Mouse (Mus musculus) frontal cortex, adult (tissue): ENCODE results near the gene Atg13.
A peak's percentile ranks its signal among the peaks of the same experiment; 100 is the strongest.

Experiments used
- ATAC-seq: cut with Nextera tagmentation; 2 replicates; pipeline ENCODE4 v1.9.2; 2017; ENCODE audit warnings: mild to moderate bottlenecking, moderate library complexity, mixed read lengths; ENCODE audit not compliant: low TSS enrichment

The Atg13 gene

GRCm38 (mm10) chr2:91649553-91650359 lies 60.6 kb downstream of the Atg13 start, which contains the start of the genes Zfp408 and Arhgap1:
Zfp408 (minus strand) TSS chr2:91649791.
Arhgap1 (plus strand) TSS chr2:91649860.
- peak; percentile 81 for ATAC-seq

- no peak for ATAC-seq
These were observed 61.2 kb downstream of the Atg13 start for GRCm38 (mm10) chr2:91649152-91649551.

GRCm38 (mm10) chr2:91646733-91647132 lies 63.6 kb downstream of the Atg13 start:
- no peak for ATAC-seq

- no peak for ATAC-seq
These were observed 64.6 kb downstream of the Atg13 start for GRCm38 (mm10) chr2:91645811-91646210.

DNA sequence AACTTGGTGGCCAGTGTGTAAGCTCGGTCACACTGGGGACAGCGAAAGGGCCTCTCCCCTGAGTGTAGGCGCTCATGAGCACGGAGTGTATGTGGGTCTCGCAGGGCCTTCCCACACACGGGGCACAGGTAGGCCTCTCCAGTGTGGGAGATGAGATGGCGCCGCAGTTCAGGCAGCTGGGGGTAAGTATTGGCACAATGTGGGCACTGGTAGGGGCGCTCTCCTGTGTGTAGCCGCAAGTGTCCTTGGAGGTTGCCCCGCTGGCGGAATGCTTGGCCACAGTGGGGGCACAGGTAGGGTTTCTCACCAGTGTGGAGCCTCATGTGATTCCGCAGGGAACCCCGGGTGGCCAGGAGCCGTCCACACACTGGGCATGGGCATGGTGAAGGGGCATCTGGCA lies 65.0 kb downstream of the Atg13 start:
- ATAC-seq, result no peak

- no peak for ATAC-seq
These were observed 66.4 kb downstream of the Atg13 start for GRCm38 (mm10) chr2:91644021-91644420.

- no peak for ATAC-seq
These were observed 67.5 kb downstream of the Atg13 start for GRCm38 (mm10) chr2:91642825-91643415.

GRCm38 (mm10) chr2:91638931-91639330 lies 71.4 kb downstream of the Atg13 start:
- ATAC-seq, result no peak

GRCm38 (mm10) chr2:91636727-91637338 lies 73.5 kb downstream of the Atg13 start:
- ATAC-seq, result no peak

DNA sequence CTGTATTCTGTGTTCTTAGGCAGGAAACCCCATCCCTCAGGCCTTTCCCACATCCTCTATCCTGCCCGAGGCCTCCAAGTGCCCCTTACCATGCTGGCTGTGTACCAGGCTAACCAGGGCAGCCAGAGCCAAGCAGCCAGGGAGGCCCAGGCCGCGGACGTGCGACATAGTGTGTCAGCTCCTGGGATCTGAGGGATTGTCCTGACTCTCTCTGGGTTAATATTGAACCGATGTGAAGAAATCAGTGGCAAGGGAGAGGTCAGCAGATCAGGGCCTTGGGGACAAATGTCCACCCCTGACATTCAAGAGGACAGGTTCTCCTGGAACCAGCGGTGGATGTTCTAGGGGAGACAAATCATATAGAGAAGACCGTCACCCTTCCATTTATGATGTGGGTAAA lies 74.1 kb downstream of the Atg13 start, which contains the start of gene F2:
F2 (minus strand) TSS at position 186 of the 400 bp plus-strand sequence.
- no peak for ATAC-seq

DNA sequence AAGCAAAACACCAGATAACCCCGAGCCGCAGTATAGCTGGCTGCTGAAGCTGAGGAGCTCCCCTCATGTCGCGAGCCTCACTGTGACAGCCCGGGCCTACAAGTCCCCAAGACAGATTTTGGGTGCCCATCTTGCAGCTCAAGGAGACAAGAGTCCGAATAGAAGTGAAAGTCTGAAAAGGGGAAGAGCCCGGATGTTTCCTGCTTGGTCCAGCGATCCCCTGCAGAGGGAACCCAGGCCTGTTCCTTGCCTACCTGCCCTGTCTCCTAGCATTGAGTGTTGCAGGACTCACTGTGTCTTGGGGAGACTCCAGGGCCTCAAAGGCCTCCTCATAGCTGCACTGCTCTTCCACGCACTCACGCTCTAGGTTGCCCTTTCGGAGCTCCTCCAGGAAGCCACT lies 74.9 kb downstream of the Atg13 start:
- no peak for ATAC-seq

DNA sequence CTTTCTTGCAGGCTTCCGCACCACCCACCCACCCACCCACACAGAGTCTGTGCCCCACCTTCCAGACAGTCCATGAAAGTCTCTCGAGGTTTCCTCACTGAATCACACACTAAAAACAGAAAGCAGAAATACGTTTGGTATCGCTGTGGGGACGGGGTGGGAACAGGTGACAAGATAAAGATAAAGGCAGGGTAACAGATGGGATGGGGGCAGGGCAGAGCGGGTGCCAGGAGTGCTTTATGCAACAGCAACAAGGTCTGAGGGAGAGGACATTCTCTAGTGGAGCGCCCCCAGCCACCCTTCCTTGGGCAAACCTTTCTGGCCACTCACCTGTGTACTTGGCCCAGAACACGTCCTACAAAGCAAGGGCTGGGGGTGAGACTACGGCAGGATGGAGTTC lies 75.5 kb downstream of the Atg13 start:
- ATAC-seq, result peak; percentile 55

- no peak for ATAC-seq
These were observed 76.9 kb downstream of the Atg13 start for GRCm38 (mm10) chr2:91633334-91633977.

GRCm38 (mm10) chr2:91632316-91632715 lies 78.1 kb downstream of the Atg13 start:
- no peak for ATAC-seq

GRCm38 (mm10) chr2:91631826-91632225 lies 78.5 kb downstream of the Atg13 start:
- ATAC-seq, result no peak

DNA sequence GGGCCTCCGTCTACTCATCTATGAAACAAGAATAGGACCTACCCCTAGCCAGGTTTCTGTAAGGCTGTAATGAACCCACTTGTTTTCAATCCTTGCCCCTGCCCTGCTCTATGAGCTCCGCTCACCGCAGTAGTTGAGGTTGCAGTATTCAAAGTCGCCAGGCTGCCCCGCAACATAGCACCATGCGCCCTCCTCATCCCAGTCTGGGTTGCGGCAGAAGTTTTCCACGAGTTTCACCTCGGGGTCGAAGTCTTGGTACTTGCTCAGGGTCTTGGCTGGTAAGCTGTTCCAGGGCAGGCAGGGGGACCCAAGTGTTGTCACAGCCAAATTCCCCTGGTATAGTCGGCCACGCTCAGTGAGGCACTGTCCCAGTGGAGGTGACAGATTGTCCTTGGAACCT lies 80.0 kb downstream of the Atg13 start:
- ATAC-seq, result no peak

GRCm38 (mm10) chr2:91629682-91630081 lies 80.7 kb downstream of the Atg13 start:
- ATAC-seq, result peak; percentile 92

DNA sequence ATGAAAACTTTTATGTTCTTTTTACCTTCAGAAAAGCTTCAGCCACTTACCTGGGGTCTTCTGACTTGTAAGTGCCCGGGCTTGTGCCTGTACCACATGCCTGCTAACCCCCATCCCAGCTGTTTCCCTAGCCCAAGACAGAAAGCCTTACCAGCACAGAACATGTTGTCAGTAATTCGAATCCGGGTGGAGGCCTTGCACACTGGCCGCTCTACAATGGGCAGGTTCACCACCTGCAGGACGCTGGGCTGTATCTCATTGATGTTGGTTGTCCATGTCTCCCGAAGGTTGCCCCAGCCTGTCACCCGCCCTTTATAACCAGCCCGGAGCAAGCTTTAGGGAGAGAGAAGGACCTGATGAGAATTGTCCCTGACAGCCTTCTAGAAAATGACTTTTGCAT lies 82.2 kb downstream of the Atg13 start:
- ATAC-seq, result no peak

DNA sequence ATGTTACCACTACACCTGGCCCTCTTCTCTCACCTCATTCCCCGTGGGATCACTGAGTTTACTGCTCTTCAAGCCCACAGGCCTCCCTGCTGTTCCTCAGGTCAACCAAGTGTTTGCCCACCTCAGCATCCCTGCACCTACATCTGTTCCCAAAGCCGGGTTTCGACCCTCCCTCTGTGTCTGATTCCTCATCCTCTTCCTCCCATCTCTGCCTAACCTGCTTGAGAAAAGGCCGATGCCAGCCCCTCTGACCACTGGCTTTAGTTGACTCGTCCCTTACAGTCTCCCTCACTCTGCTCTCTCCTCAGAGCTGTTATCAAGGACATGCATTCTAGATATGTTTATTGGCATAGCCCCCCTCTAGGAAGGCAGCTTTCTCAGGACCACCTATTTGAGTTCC lies 82.9 kb downstream of the Atg13 start:
- ATAC-seq, result no peak
